Mouse (Mus musculus) bone marrow macrophage, adult 2 months (primary cell): ENCODE measurements around the gene Sypl.

Experiments used
- CTCF ChIP-seq: IDR thresholded peaks from 2 replicates; pipeline ENCODE4 v1.5.1; 2012; ENCODE audit warnings: low read depth, mild to moderate bottlenecking, low read length, moderate library complexity
- POLR2A ChIP-seq: IDR thresholded peaks from 2 replicates; pipeline ENCODE4 v1.6.1; 2012; ENCODE audit warnings: mild to moderate bottlenecking, low read depth, low read length, borderline replicate concordance

DNA sequence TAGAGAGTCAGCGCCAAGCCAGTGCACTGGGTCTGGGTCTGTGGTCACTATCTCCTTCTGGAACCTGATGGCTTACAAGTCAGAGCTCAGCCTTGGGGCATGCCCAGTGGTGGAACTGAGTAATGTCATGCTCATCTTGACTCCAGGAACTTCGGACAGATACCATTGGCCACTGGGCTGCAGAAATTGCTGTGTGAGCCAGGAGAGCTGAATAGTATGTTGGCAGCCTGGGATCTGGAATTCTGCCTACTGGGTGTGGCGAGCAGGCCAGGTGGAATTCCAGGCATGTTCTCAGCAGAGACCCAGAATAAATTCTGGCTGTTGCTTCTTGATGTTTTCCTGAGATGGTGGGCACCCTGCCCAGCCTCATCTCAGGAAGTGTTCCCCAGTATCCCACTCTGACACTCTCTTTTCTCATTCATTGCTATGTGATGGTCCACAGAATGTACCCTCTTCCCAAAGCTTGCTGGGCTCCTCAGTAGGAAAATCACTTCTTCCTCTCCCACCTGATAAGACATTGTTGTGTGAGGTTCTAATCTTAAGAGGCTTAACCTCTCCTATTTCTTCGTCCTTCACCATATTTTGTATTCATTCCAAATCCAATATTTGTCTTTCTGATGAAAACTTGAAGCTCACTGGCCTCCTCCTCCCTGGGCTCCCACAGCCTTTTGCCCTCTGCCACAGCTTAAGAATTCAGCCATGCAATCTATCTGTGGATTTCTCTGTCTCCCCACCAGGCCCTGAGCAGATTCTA lies 41.6 kb downstream of the Sypl start:
- no peak for TF ChIP-seq CTCF
- TF ChIP-seq POLR2A, result no peak
